Mouse (Mus musculus) CH12.LX (cell line): Measurements from ENCODE around the gene Prr13.

ENCODE experiments used
- CTCF ChIP-seq, 2 experiments: IDR thresholded peaks in 1 of 2; conservative IDR thresholded peaks in 1 of 2; 2 replicates each; pipeline ENCODE4 v1.5.1; 2011 to 2012; ENCODE audit warnings: low read depth in 2 of 2, low read length in 2 of 2, improper control_type of control experiment in 1 of 2, inconsistent platforms in 1 of 2, mild to moderate bottlenecking in 1 of 2, moderate library complexity in 1 of 2
- EP300 ChIP-seq: IDR thresholded peaks from 2 replicates; pipeline ENCODE4 v1.6.1; 2011; ENCODE audit warnings: low read length, improper control_type of control experiment
- KAT2A ChIP-seq: IDR thresholded peaks from 2 replicates; pipeline ENCODE4 v1.6.1; 2012; ENCODE audit warnings: low read length, improper control_type of control experiment, inconsistent platforms; ENCODE audit not compliant: insufficient replicate concordance
- POLR2A ChIP-seq: IDR thresholded peaks from 2 replicates; pipeline ENCODE4 v1.6.1; 2011; ENCODE audit warnings: low read depth, mild to moderate bottlenecking, improper control_type of control experiment, low read length
- ZMIZ1 ChIP-seq: IDR thresholded peaks from 2 replicates; pipeline ENCODE4 v1.6.1; 2012; ENCODE audit warnings: low read depth, mild to moderate bottlenecking, inconsistent platforms, low read length, improper control_type of control experiment
- ZNF384 ChIP-seq: IDR thresholded peaks from 2 replicates; pipeline ENCODE4 v1.6.1; 2012; ENCODE audit warnings: low read depth, low read length, improper control_type of control experiment, inconsistent platforms

GRCm38 (mm10) chr15:102450928-102451327 is 7.9 kb upstream of the Prr13 start:
- TF ChIP-seq ZMIZ1 (no peak), KAT2A (no peak), POLR2A (no peak), ZNF384 (no peak), CTCF (conservative IDR thresholded peaks at IDR 0.05 in 1 of 2, IDR thresholded peaks at IDR 0.05 in 1 of 2; ENCODE audit: low read depth in 2 of 2, low read length in 2 of 2) (no peak), EP300 (no peak)
